Mouse (Mus musculus): ENCODE measurements around the gene Phyhd1. TPM values are rescaled to one million over a fixed set of nuclear protein-coding genes. Genes with fewer than 3 reads are reported as not detected.
A peak's percentile ranks its signal among the peaks of the same experiment; 100 is the strongest.

The Phyhd1 gene
- polyA plus RNA-seq, 1 experiment from 2014 or later = 5.8 TPM

- H3K4me1 ChIP-seq (replicated peaks; ENCODE audit: control insufficient read depth, insufficient read depth) = peaks cover 3% of the 10 kb centered on the region; the same call in 1 of the 2 replicates
- TF ChIP-seq CTCF (IDR thresholded peaks at IDR 0.05; ENCODE audit: low read depth) (no peak), EP300 (optimal IDR thresholded peaks at IDR 0.05) (no peak)
- H3K4me2 ChIP-seq (replicated peaks; ENCODE audit: low read depth) = 0 out of 2 replicates have a peak overlapping the region, but pooled peaks have one; percentile 11
- H3K36me3 ChIP-seq (ENCODE audit: control insufficient read depth, insufficient read depth, low read length) = peaks cover 19% of the 10 kb centered on the region
- H3K27me3 ChIP-seq (ENCODE audit: control insufficient read depth, insufficient read depth, low read length) = no peaks in the 10 kb centered on the region
- no peak overlapping the region for H3K4me3 ChIP-seq (ENCODE audit: low read depth, low read length)
- 57% methylated on average over 5 of the region's 5 CpGs for WGBS
- ATAC-seq (ENCODE audit: low FRiP score, low TSS enrichment) (peak; percentile 97), DNase-seq (ENCODE audit: low spot score) (peak; percentile 95)
- no peaks in the 10 kb centered on the region for H3K9me3 ChIP-seq (ENCODE audit: control insufficient read depth, low read length)
- H3K27ac ChIP-seq (replicated peaks) = peak overlapping the region; percentile 89
- H3K9ac ChIP-seq (ENCODE audit: low read length) = 0 out of 2 replicates have a peak overlapping the region, but pooled peaks have one; percentile 35
These were observed 14.4 kb upstream of the Phyhd1 start for GRCm38 (mm10) chr2:30251417-30252104.

- Histone ChIP-seq H3K36me3 (ENCODE audit: control insufficient read depth, insufficient read depth, low read length) (peaks cover 26% of the 10 kb centered on the region), H3K4me2 (replicated peaks; ENCODE audit: low read depth) (no peak overlapping the region), H3K4me3 (ENCODE audit: low read depth, low read length) (no peak overlapping the region), H3K27me3 (ENCODE audit: control insufficient read depth, insufficient read depth, low read length) (no peaks in the 10 kb centered on the region), H3K27ac (replicated peaks) (peak overlapping the region; percentile 89), H3K9ac (ENCODE audit: low read length) (peak overlapping the region; percentile 35; the same call in 1 of the 2 replicates), H3K9me3 (ENCODE audit: control insufficient read depth, low read length) (no peaks in the 10 kb centered on the region), H3K4me1 (replicated peaks; ENCODE audit: control insufficient read depth, insufficient read depth) (peaks cover 3% of the 10 kb centered on the region; the same call in 1 of the 2 replicates)
- DNase-seq (ENCODE audit: low spot score) (no peak), ATAC-seq (ENCODE audit: low FRiP score, low TSS enrichment) (no peak)
- TF ChIP-seq CTCF (IDR thresholded peaks at IDR 0.05; ENCODE audit: low read depth) (no peak), EP300 (optimal IDR thresholded peaks at IDR 0.05) (no peak)
- WGBS = 70% methylated on average over 3 of the region's 3 CpGs
These were observed 13.5 kb upstream of the Phyhd1 start for GRCm38 (mm10) chr2:30252521-30252920.

- no peaks in the 10 kb centered on the region for H3K27me3 ChIP-seq (ENCODE audit: control insufficient read depth, insufficient read depth, low read length)
- DNase-seq (ENCODE audit: low spot score) (no peak), ATAC-seq (ENCODE audit: low FRiP score, low TSS enrichment) (no peak)
- H3K4me1 ChIP-seq (replicated peaks; ENCODE audit: control insufficient read depth, insufficient read depth) = peaks cover 3% of the 10 kb centered on the region; the same call in 1 of the 2 replicates
- H3K4me2 ChIP-seq (replicated peaks; ENCODE audit: low read depth) = no peak overlapping the region
- TF ChIP-seq EP300 (optimal IDR thresholded peaks at IDR 0.05) (no peak), CTCF (IDR thresholded peaks at IDR 0.05; ENCODE audit: low read depth) (no peak)
- H3K27ac ChIP-seq (replicated peaks) = no peak overlapping the region
- H3K4me3 ChIP-seq (ENCODE audit: low read depth, low read length) = no peak overlapping the region
- 77% methylated on average over 5 of the region's 5 CpGs for WGBS
- H3K9ac ChIP-seq (ENCODE audit: low read length) = no peak overlapping the region
- H3K36me3 ChIP-seq (ENCODE audit: control insufficient read depth, insufficient read depth, low read length) = peaks cover 31% of the 10 kb centered on the region
- H3K9me3 ChIP-seq (ENCODE audit: control insufficient read depth, low read length) = no peaks in the 10 kb centered on the region
These were observed 12.2 kb upstream of the Phyhd1 start for GRCm38 (mm10) chr2:30253809-30254208.

GRCm38 (mm10) chr2:30255631-30256395 lies 10.2 kb upstream of the Phyhd1 start:
- Histone ChIP-seq H3K36me3 (ENCODE audit: control insufficient read depth, insufficient read depth, low read length) (peaks cover 30% of the 10 kb centered on the region), H3K4me2 (replicated peaks; ENCODE audit: low read depth) (no peak overlapping the region), H3K27ac (replicated peaks) (no peak overlapping the region), H3K9me3 (ENCODE audit: control insufficient read depth, low read length) (no peaks in the 10 kb centered on the region), H3K9ac (ENCODE audit: low read length) (no peak overlapping the region), H3K4me1 (replicated peaks; ENCODE audit: control insufficient read depth, insufficient read depth) (peaks cover 3% of the 10 kb centered on the region; the same call in 1 of the 2 replicates), H3K27me3 (ENCODE audit: control insufficient read depth, insufficient read depth, low read length) (no peaks in the 10 kb centered on the region), H3K4me3 (ENCODE audit: low read depth, low read length) (no peak overlapping the region)
- TF ChIP-seq EP300 (optimal IDR thresholded peaks at IDR 0.05) (no peak), CTCF (IDR thresholded peaks at IDR 0.05; ENCODE audit: low read depth) (no peak)
- WGBS = 96% methylated on average over 42 of the region's 42 CpGs
- no peak for DNase-seq (ENCODE audit: low spot score)
- ATAC-seq (ENCODE audit: low FRiP score, low TSS enrichment) = no peak

GRCm38 (mm10) chr2:30256616-30257350 lies 9.2 kb upstream of the Phyhd1 start:
- Histone ChIP-seq H3K4me3 (ENCODE audit: low read depth, low read length) (no peak overlapping the region), H3K9me3 (ENCODE audit: control insufficient read depth, low read length) (no peaks in the 10 kb centered on the region), H3K4me2 (replicated peaks; ENCODE audit: low read depth) (no peak overlapping the region), H3K27me3 (ENCODE audit: control insufficient read depth, insufficient read depth, low read length) (no peaks in the 10 kb centered on the region), H3K4me1 (replicated peaks; ENCODE audit: control insufficient read depth, insufficient read depth) (peaks cover 3% of the 10 kb centered on the region; the same call in 1 of the 2 replicates), H3K36me3 (ENCODE audit: control insufficient read depth, insufficient read depth, low read length) (peaks cover 33% of the 10 kb centered on the region), H3K27ac (replicated peaks) (no peak overlapping the region), H3K9ac (ENCODE audit: low read length) (no peak overlapping the region)
- ATAC-seq (ENCODE audit: low FRiP score, low TSS enrichment) (no peak), DNase-seq (ENCODE audit: low spot score) (no peak)
- WGBS = 93% methylated on average over 30 of the region's 30 CpGs
- TF ChIP-seq EP300 (optimal IDR thresholded peaks at IDR 0.05) = no peak
- TF ChIP-seq CTCF (IDR thresholded peaks at IDR 0.05; ENCODE audit: low read depth) = no peak
